Comparison of ENCODE assay signal across 10 mouse cellular contexts in genomic region chr19:6831331-6831730, GRCm38 (mm10). TPM values are rescaled to one million over a fixed set of nuclear protein-coding genes. Genes with fewer than 3 reads are reported as not detected.
DNase-seq lines count a peak whose midpoint lies in the region; ATAC-seq and TF ChIP-seq lines count a peak whose summit lies in the region.
"Had no signal": no experiment of that assay in that cellular context is flagged by ENCODE, and none has a peak within 500 bp of the region (broad histone marks: within the 10 kb centered on the region; RNA-seq: fewer than 3 reads in every experiment).

No protein-coding gene starts in this region.

- H3K4me1 ChIP-seq in lung, embryonic 14.5 days (ENCODE audit: insufficient read depth), result no peaks in the 10 kb centered on the region
- H3K4me1 ChIP-seq in embryonic facial prominence, embryonic 12.5 days, result peaks cover 18% of the 10 kb centered on the region; the same call in 1 of the 2 replicates
- no peaks in the 10 kb centered on the region; the same call in 1 of the 2 replicates for H3K4me1 ChIP-seq in hindbrain, postnatal 0 days (ENCODE audit: insufficient read depth, low read length)

- ATAC-seq in lung, embryonic 14.5 days (ENCODE audit: insufficient read depth), result no peak
- no peak for ATAC-seq in embryonic facial prominence, embryonic 12.5 days (ENCODE audit: insufficient number of reproducible peaks, insufficient read depth, low FRiP score, low TSS enrichment)
- ATAC-seq in hindbrain, postnatal 0 days, result peak; percentile 58

- no peak overlapping the region for H3K4me3 ChIP-seq in lung, embryonic 14.5 days (ENCODE audit: low read depth, low read length)
- H3K4me3 ChIP-seq in embryonic facial prominence, embryonic 12.5 days, result peak overlapping the region; percentile 26
- peak overlapping the region; percentile 36 for H3K4me3 ChIP-seq in hindbrain, postnatal 0 days (ENCODE audit: low read length)

- 0 out of 2 replicates have a peak overlapping the region, but pooled peaks have one; percentile 20 for H3K4me2 ChIP-seq in lung, embryonic 14.5 days
- H3K4me2 ChIP-seq in embryonic facial prominence, embryonic 12.5 days (replicated peaks), result peak overlapping the region; percentile 47
- H3K4me2 ChIP-seq in hindbrain, postnatal 0 days (ENCODE audit: low read depth, low read length), result peak overlapping the region; percentile 56

- H3K36me3 ChIP-seq in lung, embryonic 14.5 days (ENCODE audit: insufficient read depth), result peaks cover 39% of the 10 kb centered on the region
- H3K36me3 ChIP-seq in embryonic facial prominence, embryonic 12.5 days, result 0 out of 2 replicates have a peak, but pooled peaks cover 3% of the 10 kb centered on the region
- no peaks in the 10 kb centered on the region for H3K36me3 ChIP-seq in hindbrain, postnatal 0 days (ENCODE audit: insufficient read depth, low read length)

- 21% methylated on average over 17 of the region's 17 CpGs for WGBS in lung, embryonic 14.5 days
- 7% methylated on average over 17 of the region's 17 CpGs for WGBS in embryonic facial prominence, embryonic 12.5 days
- WGBS in hindbrain, postnatal 0 days, result 18% methylated on average over 17 of the region's 17 CpGs

- TF ChIP-seq CTCF in lung, embryonic 14.5 days (IDR thresholded peaks at IDR 0.05; ENCODE audit: low read depth), result no peak
- no peak for TF ChIP-seq CTCF in hindbrain, postnatal 0 days (IDR thresholded peaks at IDR 0.05; ENCODE audit: low read depth)

- H3K27me3 ChIP-seq in lung, embryonic 14.5 days (ENCODE audit: insufficient read depth, low read length), result peaks cover 39% of the 10 kb centered on the region
- H3K27me3 ChIP-seq in embryonic facial prominence, embryonic 12.5 days, result peaks cover 66% of the 10 kb centered on the region
- no peaks in the 10 kb centered on the region; the same call in 1 of the 2 replicates for H3K27me3 ChIP-seq in hindbrain, postnatal 0 days (ENCODE audit: insufficient read depth, low read length)

- no peak for DNase-seq in lung, embryonic 14.5 days
- DNase-seq in lung, postnatal 36 days, result no peak
- peak; percentile 59 for DNase-seq in hindbrain, postnatal 0 days (ENCODE audit: low spot score)
- DNase-seq in retina, embryonic 14.5 days (ENCODE audit: low spot score), result peak; percentile 51
- DNase-seq in lung, postnatal 10 days, result no peak
- no peak for DNase-seq in gastrocnemius, postnatal 10 days
- no peak for DNase-seq in adrenal gland, postnatal 36 days
- DNase-seq: kidney, postnatal 10 days; thymus, postnatal 36 days had no signal

- H3K9me3 ChIP-seq in lung, embryonic 14.5 days (ENCODE audit: low read depth, low read length), result no peaks in the 10 kb centered on the region
- no peaks in the 10 kb centered on the region for H3K9me3 ChIP-seq in embryonic facial prominence, embryonic 12.5 days
- H3K9me3 ChIP-seq in hindbrain, postnatal 0 days (ENCODE audit: low read length), result no peaks in the 10 kb centered on the region

- no peak overlapping the region for H3K27ac ChIP-seq in lung, embryonic 14.5 days (ENCODE audit: low read depth)
- no peak overlapping the region for H3K27ac ChIP-seq in embryonic facial prominence, embryonic 12.5 days
- H3K27ac ChIP-seq in hindbrain, postnatal 0 days, result peak overlapping the region; percentile 33; the same call in 1 of the 2 replicates

- no peak overlapping the region for H3K9ac ChIP-seq in lung, embryonic 14.5 days
- no peak overlapping the region for H3K9ac ChIP-seq in embryonic facial prominence, embryonic 12.5 days
- peak overlapping the region; percentile 35; the same call in 1 of the 2 replicates for H3K9ac ChIP-seq in hindbrain, postnatal 0 days (replicated peaks; ENCODE audit: low read length)

RNA-seq across cellular contexts. Expression of gene Rps6ka4, which starts 9.1 kb away (rescaled TPM):
- polyA plus RNA-seq in lung, embryonic 14.5 days (2014; fragmentation: Nextera tagmentation; extraction: Ambion mirVana), result 28.6 and 29.8 TPM in 2 replicates
- polyA plus RNA-seq in embryonic facial prominence, embryonic 12.5 days (2016; fragmentation: Nextera tagmentation; extraction: Ambion mirVana), result 17.8 and 19.5 TPM in 2 replicates
- 26.0 and 27.7 TPM in 2 replicates for total RNA-seq in hindbrain, postnatal 0 days (2014; rRNA removed)
- 19.5 and 22.1 TPM in 2 replicates for polyA plus RNA-seq in hindbrain, postnatal 0 days (2015; fragmentation: Nextera tagmentation; extraction: Ambion mirVana)
- 10 to 100 TPM; 12.1 to 12.2 TPM for total RNA-seq in gastrocnemius, postnatal 10 days (2021)
- 10 to 100 TPM; 30.0 to 30.7 TPM for total RNA-seq in adrenal gland, postnatal 36 days (2021)

RNA-seq across cellular contexts. Expression of gene Ccdc88b, which starts 26.7 kb away (rescaled TPM):
- polyA plus RNA-seq in lung, embryonic 14.5 days (2014; fragmentation: Nextera tagmentation; extraction: Ambion mirVana), result 1.0 and 1.5 TPM in 2 replicates
- polyA plus RNA-seq in embryonic facial prominence, embryonic 12.5 days (2016; fragmentation: Nextera tagmentation; extraction: Ambion mirVana), result 0.69 and 0.70 TPM in 2 replicates
- total RNA-seq in hindbrain, postnatal 0 days (2014; rRNA removed), result 1.8 and 2.2 TPM in 2 replicates
- polyA plus RNA-seq in hindbrain, postnatal 0 days (2015; fragmentation: Nextera tagmentation; extraction: Ambion mirVana), result 1.2 and 1.5 TPM in 2 replicates
- total RNA-seq in gastrocnemius, postnatal 10 days (2021), result 1 to 10 TPM in 1 of 2 experiments, under 1 TPM in 1; 0.97 to 1.5 TPM
- total RNA-seq in adrenal gland, postnatal 36 days (2021), result 1 to 10 TPM; 1.7 to 1.8 TPM

Comparison
In these comparisons a context has a peak if more than half of its experiments do, and no peak if none do; other contexts are left out.
1. DNase-seq: peak in hindbrain, postnatal 0 days (single experiment) and retina, embryonic 14.5 days (single experiment); none in lung, embryonic 14.5 days (single experiment), lung, postnatal 36 days (single experiment), lung, postnatal 10 days (single experiment), gastrocnemius, postnatal 10 days (single experiment) and adrenal gland, postnatal 36 days (0 of 2).
2. Peak in every context shown above with its lines, with median percentiles within 50 percentile points of each other: H3K4me2 ChIP-seq.